Mouse (Mus musculus): ENCODE results near the gene Ttc7. TPM values are rescaled to one million over a fixed set of nuclear protein-coding genes. Genes with fewer than 3 reads are reported as not detected.
"Not testable (repeated sequence)": the region's sequence is repeated elsewhere in the genome, so short reads cannot be mapped to it uniquely, and the experiment has no call there.

The Ttc7 gene
- polyA plus RNA-seq, 1 experiment from 2014 or later: 5.4 TPM

- WGBS: 86% methylated on average over 5 of the region's 5 CpGs
- Histone ChIP-seq H3K27ac (replicated peaks) (no peak overlapping the region; the same call in 1 of the 2 replicates), H3K9me3 (replicated peaks) (no peaks in the 10 kb centered on the region), H3K4me1 (peaks cover 17% of the 10 kb centered on the region), H3K4me3 (no peak overlapping the region), H3K36me3 (no peaks in the 10 kb centered on the region), H3K27me3 (ENCODE audit: low read depth, poor library complexity, severe bottlenecking) (peaks cover 37% of the 10 kb centered on the region)
- no peak for DNase-seq (ENCODE audit: low spot score)
Observed at GRCm38 (mm10) chr17:87291782-87292181, 9.1 kb downstream of the Ttc7 start.

- WGBS: 96% methylated on average over 5 of the region's 5 CpGs
- Histone ChIP-seq H3K9me3 (replicated peaks) (no peaks in the 10 kb centered on the region), H3K4me3 (no peak overlapping the region), H3K27me3 (ENCODE audit: low read depth, poor library complexity, severe bottlenecking) (peaks cover 23% of the 10 kb centered on the region), H3K4me1 (peaks cover 3% of the 10 kb centered on the region), H3K36me3 (no peaks in the 10 kb centered on the region), H3K27ac (replicated peaks) (no peak overlapping the region)
- no peak for DNase-seq (ENCODE audit: low spot score)
Observed at GRCm38 (mm10) chr17:87293125-87293524, 10.4 kb downstream of the Ttc7 start.

DNA sequence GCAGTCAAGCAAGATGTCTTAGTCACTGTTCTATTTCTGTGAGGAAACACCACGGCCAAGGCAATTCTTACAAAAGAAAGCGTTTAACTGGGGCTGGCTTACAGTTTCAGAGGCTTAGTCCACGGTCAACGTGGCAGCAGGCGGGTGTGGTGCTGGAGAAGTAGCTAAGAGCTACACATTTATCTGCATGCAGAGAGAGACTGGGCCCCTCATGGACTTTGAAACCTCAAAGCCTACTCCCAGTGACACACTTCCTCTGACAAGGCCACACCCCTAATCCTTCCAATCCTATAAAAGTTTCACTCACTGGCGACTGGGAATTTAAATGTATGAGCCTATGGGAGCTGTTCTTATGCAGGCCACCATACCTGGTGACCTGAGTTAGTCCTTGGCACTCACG, 13.1 kb downstream of the Ttc7 start:
- Histone ChIP-seq H3K27ac (replicated peaks) (no peak overlapping the region), H3K4me1 (no peaks in the 10 kb centered on the region), H3K27me3 (ENCODE audit: low read depth, poor library complexity, severe bottlenecking) (no peaks in the 10 kb centered on the region; the same call in 1 of the 2 replicates), H3K9me3 (replicated peaks) (no peaks in the 10 kb centered on the region), H3K36me3 (no peaks in the 10 kb centered on the region), H3K4me3 (no peak overlapping the region)
- WGBS: 83% methylated on average over 7 of the region's 7 CpGs
- no peak for DNase-seq (ENCODE audit: low spot score)

DNA sequence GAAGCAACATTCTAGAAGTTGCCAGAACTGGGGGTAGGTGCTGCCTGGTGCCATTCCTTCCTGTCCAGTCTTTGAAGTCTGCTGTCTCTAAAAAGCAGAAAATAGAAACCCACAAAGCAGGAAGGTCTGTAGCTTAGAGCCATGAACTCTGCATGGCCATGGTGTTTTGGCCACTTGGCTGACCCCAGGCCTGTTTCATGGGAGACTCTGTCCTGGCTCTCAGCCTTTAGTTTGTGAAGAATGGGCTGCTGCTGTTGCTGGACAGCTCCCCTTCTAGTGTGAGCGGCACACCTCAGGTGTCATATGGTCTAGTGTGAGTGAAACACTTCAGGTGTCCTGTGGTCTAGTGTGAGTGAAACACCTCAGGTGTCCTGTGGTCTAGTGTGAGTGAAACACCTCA, 14.0 kb downstream of the Ttc7 start:
- not testable (repeated sequence) for H3K4me3 ChIP-seq; H3K36me3 ChIP-seq; H3K27ac ChIP-seq (replicated peaks); H3K27me3 ChIP-seq (ENCODE audit: low read depth, poor library complexity, severe bottlenecking); H3K9me3 ChIP-seq (replicated peaks); H3K4me1 ChIP-seq; DNase-seq (ENCODE audit: low spot score)
- WGBS: 87% methylated on average over 1 of the region's 1 CpGs

DNA sequence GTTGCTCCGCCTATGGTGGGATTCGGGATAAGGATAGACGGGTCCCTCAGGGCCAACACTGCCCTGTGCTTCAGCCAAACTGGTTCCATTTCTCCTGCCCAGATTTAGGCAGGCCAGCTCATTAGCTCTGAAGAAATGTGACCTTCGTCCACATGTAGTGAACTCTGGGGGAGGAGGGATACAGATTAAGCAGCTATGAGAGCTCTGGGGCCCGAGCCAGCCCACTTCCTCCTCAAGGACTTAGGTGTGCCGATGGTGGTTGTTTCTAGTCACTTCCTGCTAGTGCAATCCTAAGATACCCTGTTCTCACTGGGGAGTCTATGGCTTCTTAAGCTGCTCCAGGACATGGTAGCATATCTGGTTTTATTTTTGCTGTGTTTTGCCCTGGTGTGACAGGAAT, 16.3 kb downstream of the Ttc7 start:
- WGBS: 84% methylated on average over 6 of the region's 6 CpGs
- DNase-seq (ENCODE audit: low spot score): no peak
- H3K4me3 ChIP-seq: no peak overlapping the region

GRCm38 (mm10) chr17:87300340-87300739, 17.7 kb downstream of the Ttc7 start:
- Histone ChIP-seq H3K27me3 (ENCODE audit: low read depth, poor library complexity, severe bottlenecking) (no peaks in the 10 kb centered on the region), H3K4me3 (no peak overlapping the region), H3K4me1 (no peaks in the 10 kb centered on the region), H3K9me3 (replicated peaks) (no peaks in the 10 kb centered on the region), H3K27ac (replicated peaks) (no peak overlapping the region), H3K36me3 (no peaks in the 10 kb centered on the region)
- 90% methylated on average over 10 of the region's 10 CpGs for WGBS
- DNase-seq (ENCODE audit: low spot score): no peak

More for the DNA sequence above, 16.3 kb downstream of the Ttc7 start:
- H3K36me3 ChIP-seq: no peaks in the 10 kb centered on the region
- no peaks in the 10 kb centered on the region for H3K4me1 ChIP-seq
- H3K9me3 ChIP-seq (replicated peaks): no peaks in the 10 kb centered on the region
- H3K27me3 ChIP-seq (ENCODE audit: low read depth, poor library complexity, severe bottlenecking): no peaks in the 10 kb centered on the region
- H3K27ac ChIP-seq (replicated peaks): no peak overlapping the region

DNA sequence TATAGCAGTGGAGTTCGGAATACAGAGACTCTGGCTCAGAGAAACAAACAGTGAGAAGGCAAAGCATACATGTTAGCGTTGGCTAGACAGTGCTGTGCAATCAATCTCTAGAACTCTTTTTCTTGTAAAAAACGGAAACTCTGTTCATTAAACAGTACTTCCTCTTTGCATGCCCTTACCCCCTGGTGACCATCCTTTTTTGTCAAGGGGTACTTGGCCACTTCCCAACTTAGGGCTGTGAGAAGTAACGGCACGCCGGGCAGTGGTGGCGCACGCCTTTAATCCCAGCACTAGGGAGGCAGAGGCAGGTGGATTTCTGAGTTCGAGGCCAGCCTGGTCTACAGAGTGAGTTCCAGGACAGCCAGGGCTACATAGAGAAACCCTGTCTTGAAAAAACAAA, 18.9 kb downstream of the Ttc7 start:
- H3K36me3 ChIP-seq; H3K9me3 ChIP-seq (replicated peaks); H3K4me1 ChIP-seq; H3K27me3 ChIP-seq (ENCODE audit: low read depth, poor library complexity, severe bottlenecking); H3K27ac ChIP-seq (replicated peaks); H3K4me3 ChIP-seq; DNase-seq (ENCODE audit: low spot score): not testable (repeated sequence)
- WGBS: 90% methylated on average over 9 of the region's 9 CpGs

GRCm38 (mm10) chr17:87302014-87302794, 19.5 kb downstream of the Ttc7 start:
- Histone ChIP-seq H3K4me3 (no peak overlapping the region), H3K4me1 (no peaks in the 10 kb centered on the region), H3K36me3 (no peaks in the 10 kb centered on the region), H3K27me3 (ENCODE audit: low read depth, poor library complexity, severe bottlenecking) (no peaks in the 10 kb centered on the region), H3K27ac (replicated peaks) (no peak overlapping the region), H3K9me3 (replicated peaks) (no peaks in the 10 kb centered on the region)
- WGBS: 85% methylated on average over 13 of the region's 13 CpGs
- no peak for DNase-seq (ENCODE audit: low spot score)

GRCm38 (mm10) chr17:87304151-87304894, 21.6 kb downstream of the Ttc7 start:
- no peak overlapping the region for H3K4me3 ChIP-seq
- H3K36me3 ChIP-seq: no peaks in the 10 kb centered on the region
- H3K27me3 ChIP-seq (ENCODE audit: low read depth, poor library complexity, severe bottlenecking): no peaks in the 10 kb centered on the region
- no peaks in the 10 kb centered on the region for H3K4me1 ChIP-seq
- no peaks in the 10 kb centered on the region for H3K9me3 ChIP-seq (replicated peaks)
- H3K27ac ChIP-seq (replicated peaks): no peak overlapping the region
- no peak for DNase-seq (ENCODE audit: low spot score)
- 87% methylated on average over 11 of the region's 11 CpGs for WGBS

- Histone ChIP-seq H3K36me3 (no peaks in the 10 kb centered on the region), H3K27me3 (ENCODE audit: low read depth, poor library complexity, severe bottlenecking) (no peaks in the 10 kb centered on the region), H3K4me3 (no peak overlapping the region), H3K27ac (replicated peaks) (no peak overlapping the region), H3K9me3 (replicated peaks) (no peaks in the 10 kb centered on the region), H3K4me1 (no peaks in the 10 kb centered on the region)
- DNase-seq (ENCODE audit: low spot score): no peak
- WGBS: 92% methylated on average over 8 of the region's 8 CpGs
Observed at GRCm38 (mm10) chr17:87305065-87305464, 22.4 kb downstream of the Ttc7 start.

DNA sequence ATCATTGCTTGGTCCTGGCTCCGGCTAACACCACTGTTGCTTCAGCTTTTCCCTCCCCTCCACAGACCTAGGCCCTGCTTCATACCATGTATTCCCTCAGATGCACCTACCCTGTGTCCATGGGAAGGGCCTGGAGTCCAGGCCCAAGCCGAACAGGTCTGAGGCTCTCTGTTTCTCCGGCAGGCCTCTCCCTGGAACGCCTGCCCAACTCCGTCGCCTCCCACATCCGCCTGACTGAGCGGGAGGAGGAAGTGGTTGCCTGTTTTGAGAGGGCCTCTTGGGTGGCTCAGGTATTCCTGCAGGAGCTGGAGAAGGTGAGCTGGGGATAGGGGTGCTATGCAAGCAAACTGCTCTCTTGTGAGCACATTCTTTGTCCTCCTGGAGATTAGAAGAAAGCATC, 24.1 kb downstream of the Ttc7 start:
- whole genome bisulfite sequencing: 83% methylated on average over 8 of the region's 8 CpGs

GRCm38 (mm10) chr17:87309073-87309788, 26.5 kb downstream of the Ttc7 start:
- DNase-seq (ENCODE audit: low spot score): no peak
- 86% methylated on average over 12 of the region's 12 CpGs for WGBS
- Histone ChIP-seq H3K27me3 (ENCODE audit: low read depth, poor library complexity, severe bottlenecking) (0 out of 2 replicates have a peak, but pooled peaks cover 7% of the 10 kb centered on the region), H3K4me1 (peaks cover 21% of the 10 kb centered on the region), H3K9me3 (replicated peaks) (no peaks in the 10 kb centered on the region), H3K4me3 (no peak overlapping the region), H3K27ac (replicated peaks) (no peak overlapping the region), H3K36me3 (no peaks in the 10 kb centered on the region)

More for the DNA sequence above, 24.1 kb downstream of the Ttc7 start:
- peaks cover under 1% of the 10 kb centered on the region; the same call in 1 of the 2 replicates for H3K4me1 ChIP-seq
- no peak overlapping the region for H3K27ac ChIP-seq (replicated peaks)
- no peaks in the 10 kb centered on the region for H3K27me3 ChIP-seq (ENCODE audit: low read depth, poor library complexity, severe bottlenecking)
- DNase-seq (ENCODE audit: low spot score): no peak
- H3K36me3 ChIP-seq: no peaks in the 10 kb centered on the region
- H3K4me3 ChIP-seq: no peak overlapping the region
- H3K9me3 ChIP-seq (replicated peaks): no peaks in the 10 kb centered on the region

Data from midbrain, embryonic 10.5 days (tissue).